Mouse (Mus musculus) embryo, embryonic 11 days (tissue): ENCODE measurements around the gene Acp2.

ENCODE experiments used
- DNase-seq: peaks from one replicate; pipeline ENCODE4 v3.0.0-alpha.2; 2015

Gene Acp2

DNA sequence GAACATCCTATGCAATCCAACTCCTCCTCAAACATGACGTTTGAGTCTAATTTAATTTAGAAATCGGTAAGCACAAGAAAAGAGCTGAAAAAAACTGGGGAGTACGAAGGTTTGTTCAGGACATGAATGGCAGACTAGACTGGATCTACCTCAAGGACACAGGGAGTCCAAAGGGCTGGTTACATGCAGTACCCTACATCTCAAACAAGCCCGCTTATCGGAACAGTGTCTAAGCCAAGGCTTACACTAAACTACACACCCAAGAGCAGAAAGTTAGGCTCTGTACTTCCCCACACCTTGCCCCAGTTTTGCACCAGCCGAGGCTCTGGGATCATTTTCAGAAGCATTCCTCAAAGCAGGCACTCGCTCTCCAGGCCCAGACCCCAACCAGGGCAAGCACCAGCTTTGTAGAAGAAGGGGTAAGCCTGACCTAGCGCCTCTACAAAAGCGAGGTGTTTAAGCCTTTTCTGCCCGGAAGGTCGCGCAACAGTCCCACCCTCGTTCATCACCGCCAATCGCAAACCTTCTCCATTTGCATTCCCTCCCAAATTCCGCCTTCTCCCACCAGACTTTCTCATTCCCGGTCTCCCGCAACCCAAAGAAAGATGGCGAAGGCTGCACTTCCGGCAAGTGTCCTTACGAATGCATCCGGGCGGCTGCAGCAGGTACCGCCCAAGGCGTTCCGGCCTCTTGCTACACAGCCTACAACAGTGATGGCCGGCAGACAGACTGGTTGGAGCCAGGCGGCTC, at the start of gene Acp2, which contains the start of gene Nr1h3:
Gene Acp2 (plus strand): TSS at position 664 of the 750 bp plus-strand sequence.
Gene Nr1h3 (minus strand): TSS at position 613 of the 750 bp plus-strand sequence.
- DNase-seq, result peak; percentile 95

DNA sequence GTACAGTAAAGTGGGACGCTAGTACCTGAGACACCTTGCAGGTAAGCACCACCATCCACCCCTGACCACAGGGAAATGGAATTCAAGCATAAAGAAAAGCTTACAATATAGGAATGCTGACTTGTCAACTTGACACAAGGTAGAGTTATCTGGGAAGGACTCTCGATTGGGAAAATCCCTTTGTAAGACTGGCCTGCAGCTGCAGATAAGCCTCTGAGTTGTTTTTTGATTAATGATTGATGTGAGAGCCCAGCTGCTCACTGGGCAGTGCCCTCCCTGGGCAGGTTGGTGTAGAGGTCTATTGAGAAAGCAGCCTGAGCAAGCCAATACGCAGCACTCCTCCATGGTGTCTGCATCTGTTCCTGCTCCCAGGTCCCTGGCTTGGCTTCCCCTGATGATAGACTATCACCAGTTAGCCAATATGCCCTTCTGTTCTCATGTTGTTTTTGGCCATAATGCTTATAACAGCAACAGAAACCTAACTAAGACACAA, 49.8 kb upstream of the Acp2 start:
- DNase-seq, result no peak

DNA sequence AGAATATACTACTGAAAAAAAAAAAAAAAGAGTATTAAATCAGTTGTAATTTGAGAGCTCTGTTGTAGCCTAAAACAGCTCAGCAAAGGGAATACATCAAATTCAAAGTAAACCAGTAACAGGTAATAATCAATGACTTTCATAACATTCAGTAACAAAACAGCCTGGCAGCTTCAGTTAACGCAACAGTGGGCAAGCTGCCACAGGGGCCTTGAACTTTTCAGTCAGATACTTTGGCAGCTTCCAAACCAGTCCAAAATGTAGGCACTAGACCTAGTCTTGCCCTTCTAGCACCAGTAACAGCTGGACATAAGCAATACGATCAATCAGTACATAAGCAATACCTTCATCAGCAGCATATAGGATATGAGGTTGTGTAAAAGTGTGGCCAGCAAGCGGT, 48.6 kb upstream of the Acp2 start:
- no peak for DNase-seq

DNA sequence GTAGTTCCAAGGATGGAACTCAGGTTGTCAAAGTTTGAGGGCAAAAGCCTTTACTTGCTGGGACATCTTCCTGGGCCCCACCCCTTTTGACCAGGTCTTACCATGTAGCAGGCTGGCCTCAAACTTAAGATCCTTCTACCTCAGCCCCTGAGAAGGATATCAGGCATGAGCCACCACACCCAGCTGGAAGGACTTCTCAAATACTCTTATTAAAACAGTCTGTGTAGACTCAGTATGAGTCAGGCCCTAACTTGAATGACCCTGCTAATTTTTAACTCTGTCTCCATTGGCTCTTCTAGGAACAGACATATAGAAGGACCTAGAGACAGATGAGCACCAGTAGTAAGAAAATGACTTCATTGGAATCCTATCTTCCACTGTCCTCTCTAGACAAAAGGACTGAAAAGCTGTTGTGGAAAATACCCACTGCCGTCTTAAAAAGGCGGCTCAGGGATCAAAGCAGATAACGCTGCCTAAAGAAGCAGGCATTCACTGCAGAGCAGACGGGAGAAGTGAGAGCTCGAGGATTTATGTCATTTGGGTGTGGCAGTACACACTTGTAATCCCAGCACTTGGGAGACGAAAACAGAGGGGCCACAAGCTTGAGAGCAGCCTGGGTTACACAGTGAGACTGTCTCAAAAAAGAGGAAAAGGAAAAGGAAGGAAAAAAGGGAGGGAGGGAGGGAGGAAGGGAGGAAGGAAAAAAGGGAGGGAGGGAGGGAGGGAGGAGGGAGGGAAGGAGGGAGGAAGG, 45.5 kb upstream of the Acp2 start:
- DNase-seq, result no peak

GRCm38 (mm10) chr2:91160591-91160990, 42.1 kb upstream of the Acp2 start:
- DNase-seq, result no peak

- DNase-seq, result no peak
Observed at GRCm38 (mm10) chr2:91162952-91163351, 39.7 kb upstream of the Acp2 start.

DNA sequence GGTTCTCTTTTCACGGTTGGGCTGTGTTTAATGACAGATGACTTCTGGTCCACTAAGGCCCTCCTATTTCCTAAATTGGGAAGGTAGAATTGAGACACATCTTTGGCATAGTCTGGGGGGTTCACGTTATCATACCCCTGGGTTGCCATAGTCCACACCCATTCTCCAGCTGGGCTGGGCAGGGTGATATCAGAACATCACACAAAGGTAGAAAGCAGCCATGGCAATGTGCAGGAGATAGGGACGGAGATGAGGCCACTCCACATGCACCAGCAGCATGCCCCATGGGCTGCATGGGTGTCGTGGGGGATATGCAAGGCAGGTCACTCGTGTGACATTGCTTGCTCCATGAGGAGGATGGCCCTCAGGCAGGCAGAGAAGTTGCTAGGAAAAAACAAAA, 39.2 kb upstream of the Acp2 start:
- DNase-seq, result no peak

DNA sequence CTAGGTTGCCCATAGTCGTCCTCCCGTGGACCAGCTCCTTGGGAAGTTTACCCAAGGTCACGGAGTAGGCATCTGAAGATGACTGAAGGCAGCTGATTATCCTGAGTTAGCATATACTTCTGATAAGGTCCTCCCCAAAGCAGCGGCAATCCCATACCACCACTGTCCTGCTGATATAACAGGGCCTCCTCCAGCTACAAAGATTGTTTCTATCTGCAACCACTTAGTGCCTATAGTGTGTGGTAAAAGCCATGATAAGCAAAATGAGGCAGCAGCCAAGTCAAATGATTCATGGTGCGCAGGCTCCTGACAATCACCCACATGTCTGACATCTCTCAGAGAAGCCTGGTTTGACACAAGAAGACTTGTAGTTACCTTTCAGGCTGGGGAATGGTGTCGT, 37.7 kb upstream of the Acp2 start:
- DNase-seq, result no peak

DNA sequence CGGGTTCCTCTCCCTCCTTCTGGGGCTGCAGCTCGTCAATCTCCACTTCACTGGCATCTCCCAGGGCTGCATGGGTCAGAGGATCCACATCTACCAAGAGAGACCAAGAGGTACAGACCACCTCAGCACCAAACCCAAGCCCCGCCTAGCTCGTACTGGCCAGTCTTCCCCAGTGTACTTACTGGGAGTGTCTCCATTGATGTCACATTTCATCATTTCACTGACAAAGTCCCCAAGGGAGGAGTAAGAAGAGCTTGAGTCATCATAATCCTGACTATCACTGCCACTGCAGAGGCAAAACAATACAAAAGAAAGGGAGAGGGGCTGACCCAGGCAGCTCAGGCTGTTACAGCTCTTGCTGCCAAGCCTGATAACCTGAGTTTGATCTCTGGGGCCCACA, 35.1 kb upstream of the Acp2 start:
- DNase-seq, result no peak

GRCm38 (mm10) chr2:91169587-91170322, 32.9 kb upstream of the Acp2 start:
- DNase-seq, result no peak

- no peak for DNase-seq
Observed at GRCm38 (mm10) chr2:91175490-91175889, 27.2 kb upstream of the Acp2 start.

- no peak for DNase-seq
Observed at GRCm38 (mm10) chr2:91176234-91176633, 26.5 kb upstream of the Acp2 start.

GRCm38 (mm10) chr2:91179825-91180224, 22.9 kb upstream of the Acp2 start:
- no peak for DNase-seq

DNA sequence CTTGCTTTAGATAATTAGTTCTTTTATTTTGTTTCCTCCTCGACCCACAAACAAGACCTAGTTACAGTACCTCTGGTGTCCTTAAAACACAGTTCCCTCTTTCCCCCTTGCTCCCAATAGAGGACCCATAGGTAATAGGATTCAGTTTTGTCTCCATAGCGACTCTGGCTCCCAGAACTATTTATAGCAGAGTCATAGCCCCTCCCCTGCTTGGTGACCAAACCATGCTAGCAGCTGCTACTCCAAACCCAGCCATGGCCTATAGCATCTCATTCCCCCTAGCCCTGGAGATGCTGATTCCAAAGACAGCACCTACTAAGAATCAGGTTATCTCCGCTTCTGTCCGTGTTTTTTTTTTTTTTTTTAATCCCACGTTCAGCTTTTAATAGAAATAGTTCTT, 22.0 kb upstream of the Acp2 start:
- DNase-seq, result no peak

DNA sequence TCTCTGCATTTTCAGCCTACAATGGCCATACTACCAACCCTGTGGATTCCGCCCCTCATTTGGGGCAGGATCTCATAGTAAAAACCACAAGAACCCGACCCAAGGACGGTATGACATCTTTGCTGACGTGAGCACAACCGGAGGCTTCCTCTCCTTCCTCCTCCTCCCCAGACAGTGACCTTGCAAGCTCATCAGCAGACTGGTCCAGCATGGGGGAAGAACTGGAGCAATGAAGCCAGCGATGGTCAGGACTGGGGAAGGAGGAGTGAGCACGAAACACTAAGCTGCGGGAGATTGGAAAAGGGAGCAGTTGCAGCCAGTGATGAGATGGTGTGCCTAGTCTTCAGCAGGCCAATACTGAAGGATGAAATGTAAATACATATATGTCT, 20.7 kb upstream of the Acp2 start:
- no peak for DNase-seq

DNA sequence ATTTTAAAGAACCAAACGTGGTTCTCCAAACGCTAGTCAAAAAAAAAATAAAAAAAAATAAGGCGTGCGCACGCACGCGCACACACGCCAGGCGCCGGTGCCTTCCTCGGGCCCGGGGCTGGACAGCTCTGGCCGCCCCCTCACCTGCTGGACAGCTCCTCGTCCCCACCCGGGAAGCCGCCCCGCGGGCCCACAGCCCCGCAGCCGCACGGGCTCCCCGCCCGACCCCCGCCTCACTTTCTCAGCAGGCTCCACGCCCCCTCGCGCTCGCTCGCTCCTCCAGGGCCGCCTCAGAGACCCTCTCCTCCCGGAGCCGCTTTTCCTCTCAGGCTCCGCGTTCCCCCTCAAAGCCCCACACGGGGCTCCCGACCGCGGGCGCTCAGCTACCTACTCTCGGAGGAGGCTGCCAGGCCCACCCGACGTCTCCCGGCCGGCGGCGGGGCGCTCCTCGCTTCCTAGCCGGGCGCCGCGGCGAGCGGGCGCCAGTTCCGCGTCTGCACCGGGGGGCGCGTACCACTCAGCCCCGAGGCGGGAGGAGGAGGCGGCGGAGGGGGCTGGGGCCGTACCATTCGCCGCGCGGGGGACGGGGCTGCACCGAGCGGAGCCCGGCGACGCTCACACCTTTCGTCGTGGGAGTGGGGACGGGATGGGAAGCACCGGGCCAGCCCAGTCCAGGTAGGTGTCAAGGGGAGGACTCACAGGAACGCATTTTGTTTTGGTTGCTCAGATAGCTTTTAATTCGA, 20.1 kb upstream of the Acp2 start:
- peak; percentile 91 for DNase-seq

DNA sequence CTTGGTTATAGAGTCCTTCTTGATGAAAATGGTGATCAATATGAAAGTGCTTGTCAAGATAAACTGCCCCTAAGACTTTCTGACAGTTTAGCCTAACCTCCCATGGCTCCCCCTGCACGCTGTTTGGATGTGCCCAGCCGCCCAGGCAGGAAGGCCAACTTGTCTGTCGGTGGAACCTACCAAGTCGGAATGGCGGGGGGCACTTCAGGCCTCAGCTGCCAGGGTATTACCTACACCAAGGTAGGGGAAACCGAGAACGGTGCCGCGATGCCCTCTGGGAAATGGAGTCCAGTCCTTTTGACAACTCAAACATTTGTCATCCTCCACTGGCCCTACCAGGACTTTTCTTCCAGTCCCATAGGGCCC, 19.6 kb upstream of the Acp2 start:
- peak; percentile 97 for DNase-seq

GRCm38 (mm10) chr2:91183711-91184405, 18.8 kb upstream of the Acp2 start, which contains the start of gene Madd:
TSS of gene Madd (minus strand) at chr2:91183837.
- no peak for DNase-seq

DNA sequence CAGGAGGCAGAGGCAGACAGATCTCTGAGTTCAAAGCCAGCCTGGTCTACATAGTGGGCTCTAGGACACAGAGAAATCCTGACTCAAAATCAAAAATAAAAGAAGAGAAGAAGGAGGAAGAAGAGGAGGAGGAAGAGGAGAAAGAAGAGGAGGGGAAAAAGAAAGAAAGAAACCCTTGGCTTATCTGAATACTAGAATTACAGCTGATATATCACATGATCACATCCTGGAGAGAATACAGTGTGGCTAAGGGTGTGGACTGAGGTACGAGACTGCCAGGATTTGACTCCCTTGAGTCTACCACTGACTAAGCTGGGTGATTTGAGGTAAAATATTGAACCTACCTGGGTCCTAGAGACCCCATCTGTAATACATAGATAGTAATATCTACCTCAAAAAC, 16.5 kb upstream of the Acp2 start:
- DNase-seq, result no peak

- DNase-seq, result no peak
Observed at GRCm38 (mm10) chr2:91187431-91187830, 15.3 kb upstream of the Acp2 start.

DNA sequence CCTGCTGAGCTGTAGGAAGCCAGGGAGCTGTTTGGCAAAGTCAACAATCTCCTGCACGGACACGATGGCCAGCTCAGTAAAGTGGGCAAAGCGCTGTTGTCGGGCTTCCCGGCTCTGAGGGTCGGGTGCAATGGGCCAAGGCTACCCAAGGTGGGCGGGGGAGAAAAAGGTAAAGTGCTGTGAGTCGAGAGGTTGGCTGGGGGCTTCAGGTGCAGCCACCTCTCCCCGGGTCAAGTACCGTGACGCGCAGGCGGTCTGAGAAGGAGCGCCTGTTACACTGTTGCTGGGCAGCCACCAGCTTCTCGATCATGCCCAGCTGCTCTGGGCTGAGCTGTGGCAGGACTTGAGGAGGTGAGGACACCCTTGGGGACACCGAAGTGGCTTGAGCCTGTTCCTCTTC, 12.2 kb upstream of the Acp2 start:
- DNase-seq, result no peak
